Mouse (Mus musculus) telencephalon, adult 2 months (tissue): ENCODE measurements around the gene Gm10310.
"Not testable (repeated sequence)": the region's sequence is repeated elsewhere in the genome, so short reads cannot be mapped to it uniquely, and the experiment has no call there.

Experiments
- DNase-seq: peaks from one replicate; pipeline ENCODE4 v3.0.0-alpha.2; 2011; ENCODE audit warnings: low read depth, low spot score

The Gm10310 gene

DNA sequence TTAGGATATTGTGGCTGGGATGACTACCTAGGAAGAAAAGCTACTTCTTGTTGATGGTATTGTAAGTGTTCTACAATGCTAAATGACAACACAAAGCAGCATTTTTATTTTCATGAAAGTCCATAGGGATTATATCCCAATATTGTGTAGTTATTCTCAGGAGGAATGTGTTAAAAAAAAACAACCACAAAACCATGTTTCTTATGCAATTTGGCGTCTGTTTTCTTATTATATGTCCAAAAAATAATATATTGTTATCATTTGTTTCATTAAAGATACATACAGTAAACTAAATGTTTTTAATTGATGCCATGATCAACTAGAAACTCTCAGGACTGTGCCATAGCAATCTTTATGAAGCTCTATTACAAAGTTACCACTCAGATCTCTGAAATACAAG lies at the start of gene Gm10310:
Gene Gm10310 (minus strand): TSS at position 101 of the 400 bp plus-strand sequence.
- not testable (repeated sequence) for DNase-seq

DNA sequence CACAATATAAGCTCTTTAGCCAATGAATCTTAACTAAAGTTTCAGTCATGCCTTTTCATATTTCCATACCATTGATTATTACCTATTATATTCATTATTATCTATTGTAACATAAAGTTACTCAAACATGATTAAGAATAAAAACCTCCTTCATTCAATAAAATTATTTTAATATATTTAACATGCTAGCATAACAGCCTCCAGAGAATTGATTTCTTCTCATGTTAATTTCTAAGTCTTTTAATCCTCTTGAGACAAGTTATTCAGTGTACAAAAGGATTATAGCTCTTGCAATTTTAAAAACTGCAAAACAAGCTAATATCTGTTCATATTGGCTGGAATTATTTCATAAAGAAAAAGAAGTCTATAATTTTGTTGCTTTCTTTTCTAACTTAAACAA lies 45.2 kb upstream of the Gm10310 start, which contains the start of gene Olfr821:
Gene Olfr821 (plus strand): TSS at position 301 of the 400 bp plus-strand sequence.
- DNase-seq = no peak

DNA sequence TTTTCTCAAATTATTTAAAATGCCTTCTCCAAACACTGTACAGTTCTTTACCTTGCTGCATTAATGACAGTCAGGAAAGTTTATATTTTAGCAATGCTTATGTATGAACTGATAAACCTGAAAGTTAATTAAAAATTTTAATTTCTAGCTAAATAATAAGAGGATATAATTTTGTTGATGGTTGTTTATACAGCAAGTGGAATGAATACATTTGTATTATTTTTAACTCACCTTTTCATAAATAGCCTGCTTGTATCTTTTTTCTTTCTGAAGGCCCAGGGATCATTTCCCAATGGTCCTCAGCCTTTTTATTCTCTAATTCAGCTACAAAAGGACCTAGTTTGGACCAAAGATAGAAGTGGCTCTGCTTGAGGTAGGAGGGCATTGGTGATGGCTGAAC lies 27.5 kb upstream of the Gm10310 start, which contains the start of gene Olfr820:
Gene Olfr820 (plus strand): TSS at position 301 of the 400 bp plus-strand sequence.
- DNase-seq = no peak

DNA sequence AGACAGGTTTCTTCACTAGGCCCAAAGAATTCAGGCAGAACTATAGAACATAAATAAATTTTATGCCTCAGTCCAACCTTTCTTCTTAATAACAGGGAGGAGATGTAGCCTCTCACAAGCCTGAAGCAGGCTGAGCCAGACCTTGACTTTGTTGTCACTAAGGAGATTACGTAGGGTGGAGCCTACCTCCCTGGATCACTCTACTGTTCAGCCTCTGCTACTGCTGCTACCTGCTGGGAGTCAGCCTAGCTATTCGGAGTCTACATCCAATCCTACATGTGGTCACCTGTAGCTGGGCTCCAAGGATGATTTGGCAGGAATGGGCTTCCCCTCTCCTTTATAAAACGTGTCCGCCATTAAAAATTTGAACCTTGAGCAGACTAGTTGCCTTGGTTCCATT lies 20.5 kb upstream of the Gm10310 start:
- DNase-seq = not testable (repeated sequence)

DNA sequence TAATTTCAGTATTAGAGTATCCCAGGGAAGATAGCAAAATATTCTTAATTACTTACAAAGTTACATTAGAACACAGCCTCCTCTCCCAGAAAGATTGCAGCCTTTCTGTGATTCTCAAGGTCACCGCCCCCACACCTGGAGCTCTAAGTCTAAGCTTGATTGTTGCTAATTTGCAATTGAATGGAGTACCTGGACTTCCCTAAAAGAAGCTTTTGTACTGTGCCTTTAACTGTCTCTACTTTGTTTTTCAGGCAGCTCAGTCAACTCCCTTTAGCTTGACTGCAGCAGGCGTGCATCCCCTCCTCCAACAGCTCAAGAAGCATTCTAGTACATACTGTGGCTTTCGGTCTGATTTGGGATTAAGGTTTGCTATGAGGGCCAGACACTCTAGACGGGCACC lies 19.2 kb upstream of the Gm10310 start:
- not testable (repeated sequence) for DNase-seq

DNA sequence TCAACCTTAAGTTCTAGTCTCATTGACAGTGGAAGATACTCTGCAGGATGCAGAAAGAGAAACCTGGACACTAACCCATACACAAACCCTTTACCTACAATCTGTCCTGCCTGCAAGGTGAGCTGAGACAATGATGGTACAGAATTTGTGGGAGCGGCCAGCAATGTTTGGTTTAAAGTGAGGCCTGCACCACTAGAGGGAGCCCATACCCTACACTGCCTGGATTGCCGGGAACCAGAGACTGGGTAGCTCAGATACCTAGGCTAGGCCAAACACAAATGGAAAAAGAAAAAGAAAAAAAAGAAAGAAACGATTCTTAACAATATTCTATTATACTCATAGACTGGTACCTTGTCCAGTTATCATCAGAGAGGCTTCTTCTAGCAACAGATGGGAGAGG lies 3.0 kb downstream of the Gm10310 start:
- DNase-seq = not testable (repeated sequence)

DNA sequence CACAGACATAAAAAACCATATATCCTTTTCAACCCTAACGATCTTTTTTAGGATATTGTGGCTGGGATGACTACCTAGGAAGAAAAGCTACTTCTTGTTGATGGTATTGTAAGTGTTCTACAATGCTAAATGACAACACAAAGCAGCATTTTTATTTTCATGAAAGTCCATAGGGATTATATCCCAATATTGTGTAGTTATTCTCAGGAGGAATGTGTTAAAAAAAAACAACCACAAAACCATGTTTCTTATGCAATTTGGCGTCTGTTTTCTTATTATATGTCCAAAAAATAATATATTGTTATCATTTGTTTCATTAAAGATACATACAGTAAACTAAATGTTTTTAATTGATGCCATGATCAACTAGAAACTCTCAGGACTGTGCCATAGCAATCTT lies 8.8 kb downstream of the Gm10310 start, which contains the start of gene Olfr247:
Gene Olfr247 (minus strand): TSS at position 101 of the 400 bp plus-strand sequence.
- not testable (repeated sequence) for DNase-seq

DNA sequence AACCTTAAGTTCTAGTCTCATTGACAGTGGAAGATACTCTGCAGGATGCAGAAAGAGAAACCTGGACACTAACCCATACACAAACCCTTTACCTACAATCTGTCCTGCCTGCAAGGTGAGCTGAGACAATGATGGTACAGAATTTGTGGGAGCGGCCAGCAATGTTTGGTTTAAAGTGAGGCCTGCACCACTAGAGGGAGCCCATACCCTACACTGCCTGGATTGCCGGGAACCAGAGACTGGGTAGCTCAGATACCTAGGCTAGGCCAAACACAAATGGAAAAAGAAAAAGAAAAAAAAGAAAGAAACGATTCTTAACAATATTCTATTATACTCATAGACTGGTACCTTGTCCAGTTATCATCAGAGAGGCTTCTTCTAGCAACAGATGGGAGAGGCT lies 11.9 kb downstream of the Gm10310 start:
- DNase-seq = not testable (repeated sequence)

DNA sequence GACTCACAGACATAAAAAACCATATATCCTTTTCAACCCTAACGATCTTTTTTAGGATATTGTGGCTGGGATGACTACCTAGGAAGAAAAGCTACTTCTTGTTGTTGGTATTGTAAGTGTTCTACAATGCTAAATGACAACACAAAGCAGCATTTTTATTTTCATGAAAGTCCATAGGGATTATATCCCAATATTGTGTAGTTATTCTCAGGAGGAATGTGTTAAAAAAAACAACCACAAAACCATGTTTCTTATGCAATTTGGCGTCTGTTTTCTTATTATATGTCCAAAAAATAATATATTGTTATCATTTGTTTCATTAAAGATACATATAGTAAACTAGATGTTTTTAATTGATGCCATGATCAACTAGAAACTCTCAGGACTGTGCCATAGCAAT lies 17.7 kb downstream of the Gm10310 start, which contains the start of gene Olfr819:
Gene Olfr819 (minus strand): TSS at position 101 of the 400 bp plus-strand sequence.
- not testable (repeated sequence) for DNase-seq

DNA sequence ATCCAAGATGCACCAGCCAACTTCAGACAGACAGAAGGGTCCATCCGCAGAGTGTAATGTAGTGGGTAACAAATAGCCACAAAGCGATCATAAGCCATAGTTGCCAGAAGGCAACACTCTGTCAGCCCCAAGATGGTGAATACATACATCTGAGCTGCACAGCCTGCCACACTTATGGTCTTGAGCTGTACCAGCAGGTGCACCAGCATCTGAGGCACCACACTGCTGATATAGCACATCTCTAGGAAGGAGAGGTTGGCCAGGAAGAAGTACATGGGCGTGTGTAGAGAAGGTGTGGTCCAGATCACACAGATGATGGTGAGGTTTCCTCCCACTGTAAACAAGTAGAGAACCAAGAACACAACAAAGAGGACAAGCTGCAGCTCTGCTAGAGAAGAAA lies 18.6 kb downstream of the Gm10310 start:
- DNase-seq = not testable (repeated sequence)

DNA sequence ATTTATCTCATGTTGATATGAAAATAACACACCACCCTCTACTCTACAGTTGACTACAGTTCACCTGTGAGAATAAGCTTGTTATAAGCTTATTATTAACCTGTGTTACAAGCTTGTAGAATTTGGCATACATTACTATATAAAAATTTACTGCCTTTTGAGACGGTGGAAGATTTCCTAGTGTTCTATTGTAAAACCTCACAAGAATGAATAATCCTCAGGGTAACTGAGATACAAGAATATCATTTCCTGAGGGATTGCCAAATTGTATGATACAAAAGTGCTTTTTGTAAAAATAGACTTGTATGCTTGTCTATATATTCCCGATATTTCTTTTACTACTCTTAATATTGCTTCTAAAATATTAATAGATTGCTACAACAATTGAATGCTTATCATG lies 35.9 kb downstream of the Gm10310 start, which contains the start of gene Olfr818:
Gene Olfr818 (minus strand): TSS at position 101 of the 400 bp plus-strand sequence.
- no peak for DNase-seq
